Mouse (Mus musculus) CD8-positive naive resting alpha-beta T cell, adult 57 days (primary cell): ENCODE results near the gene Vmn1r191. TPM values are rescaled to one million over a fixed set of nuclear protein-coding genes. Genes with fewer than 3 reads are reported as not detected.

Experiments used
- total RNA-seq: library from RNA; stranded (reverse); gene quantifications from one replicate; pipeline ENCODE4 v1.2.4, GENCODE M21; 2023

Vmn1r191 gene
- not detected for total RNA-seq

GRCm38 (mm10) chr13:22183869-22184268 lies at the start of gene Vmn1r191:
Vmn1r191 (minus strand) TSS chr13:22183969.

DNA sequence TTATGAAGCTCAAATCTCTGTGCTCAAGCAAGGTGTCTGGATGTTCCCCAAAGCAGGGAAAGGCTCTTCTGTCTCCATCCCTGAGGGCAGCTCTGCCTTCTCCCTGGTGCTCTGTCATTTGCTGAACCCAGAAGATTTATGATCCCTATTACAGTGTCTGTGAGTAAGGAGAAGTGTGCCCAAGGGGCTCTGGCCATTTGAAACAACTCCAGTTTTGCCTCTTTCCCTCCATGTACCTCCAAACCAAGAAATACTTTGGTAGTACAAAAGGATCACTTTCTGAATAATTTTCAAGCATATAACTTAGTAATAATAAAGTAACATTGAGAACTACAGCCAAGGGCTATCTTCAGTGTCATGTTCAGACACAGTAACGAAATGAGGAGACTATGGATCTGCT lies 39.3 kb upstream of the Vmn1r191 start, which contains the start of gene Vmn1r193:
TSS of gene Vmn1r193 (minus strand) at position 101 of the 400 bp plus-strand sequence.

DNA sequence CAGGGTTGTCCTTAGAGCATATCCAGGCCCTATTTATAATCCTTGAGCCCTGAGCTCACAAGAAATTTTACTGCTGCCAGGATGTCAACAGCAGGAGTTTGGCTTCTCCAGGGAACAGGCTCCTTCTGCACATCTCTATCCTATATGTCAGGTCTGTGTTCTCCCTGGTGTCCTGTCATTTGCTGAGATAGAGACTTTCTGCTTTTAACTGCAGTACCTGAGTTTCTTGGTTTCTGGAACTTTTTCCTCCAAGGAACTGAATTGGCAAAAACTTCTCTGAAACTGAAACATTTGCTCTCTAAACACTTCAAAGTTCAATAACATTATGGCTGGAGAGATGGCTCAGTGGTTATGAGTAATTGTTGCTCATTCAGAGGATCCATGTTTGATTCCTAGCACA lies 7.3 kb upstream of the Vmn1r191 start, which contains the start of gene Vmn1r192:
TSS of gene Vmn1r192 (minus strand) at position 101 of the 400 bp plus-strand sequence.

Other genes with a start within 250 kb of the Vmn1r191 start
- 0.67 TPM for gene Zfp184, start 238.9 kb downstream of the Vmn1r191 start, total RNA-seq
- not detected for gene Pom121l2, start 202.8 kb downstream of the Vmn1r191 start, total RNA-seq
- 0.28 TPM for gene Prss16, start 174.2 kb downstream of the Vmn1r191 start, total RNA-seq
- gene Hist1h2ah, start 148.4 kb downstream of the Vmn1r191 start, total RNA-seq = 27.1 TPM
- gene Hist1h2bk, start 148.1 kb downstream of the Vmn1r191 start, total RNA-seq = 16.4 TPM
- gene Hist1h4i, start 142.6 kb downstream of the Vmn1r191 start, total RNA-seq = 83.9 TPM
- gene Hist1h2ag, start 141.0 kb downstream of the Vmn1r191 start, total RNA-seq = 11.8 TPM
- 14.2 TPM for gene Hist1h2bj, start 140.8 kb downstream of the Vmn1r191 start, total RNA-seq
- gene Vmn1r188, start 99.5 kb downstream of the Vmn1r191 start, total RNA-seq = not detected
- gene Vmn1r189, start 78.1 kb downstream of the Vmn1r191 start, total RNA-seq = not detected
- not detected for gene Vmn1r192, start 7.2 kb upstream of the Vmn1r191 start, total RNA-seq
- gene Vmn1r193, start 39.2 kb upstream of the Vmn1r191 start, total RNA-seq = not detected
- not detected for gene Vmn1r194, start 60.2 kb upstream of the Vmn1r191 start, total RNA-seq
- gene Vmn1r195, start 86.6 kb upstream of the Vmn1r191 start, total RNA-seq = not detected
- not detected for gene Vmn1r196, start 106.0 kb upstream of the Vmn1r191 start, total RNA-seq
- not detected for gene Vmn1r197, start 140.6 kb upstream of the Vmn1r191 start, total RNA-seq
- gene Vmn1r198, start 166.4 kb upstream of the Vmn1r191 start, total RNA-seq = not detected
- not detected for gene Vmn1r199, start 195.8 kb upstream of the Vmn1r191 start, total RNA-seq
- not detected for gene Vmn1r200, start 206.4 kb upstream of the Vmn1r191 start, total RNA-seq